Mouse (Mus musculus): ENCODE data around the gene Atg101. TPM values are rescaled to one million over a fixed set of nuclear protein-coding genes. Genes with fewer than 3 reads are reported as not detected.

Gene Atg101
- polyA plus RNA-seq, 1 experiment from 2014 or later, result 67.1 TPM

DNA sequence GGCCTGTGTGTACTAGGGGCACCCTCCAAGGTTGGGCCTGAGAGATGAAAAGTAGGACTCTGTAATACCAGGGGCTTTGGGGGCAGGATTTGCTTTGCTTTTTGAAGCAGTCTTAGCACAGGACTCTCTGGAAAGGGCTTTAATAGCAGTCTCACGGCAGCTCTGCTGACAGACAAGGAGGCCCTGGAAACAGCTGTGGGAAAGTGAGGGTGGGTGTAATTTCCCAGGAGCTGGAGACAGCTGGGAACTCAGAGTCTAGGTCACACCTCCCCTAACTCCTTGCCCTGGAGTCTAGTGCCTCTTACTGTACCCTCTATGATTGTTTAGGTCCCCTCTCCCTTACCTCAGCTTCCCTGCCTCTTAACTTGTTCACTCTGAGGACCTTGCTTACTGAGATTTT lies 49.1 kb downstream of the Atg101 start:
- ATAC-seq, result no peak
- no peak overlapping the region for H3K4me3 ChIP-seq (ENCODE audit: low read length)
- no peaks in the 10 kb centered on the region for H3K36me3 ChIP-seq (ENCODE audit: control insufficient read depth, insufficient read depth, low read length)
- WGBS, result 29% methylated on average over 1 of the region's 1 CpGs
- peaks cover 24% of the 10 kb centered on the region for H3K4me1 ChIP-seq (ENCODE audit: control insufficient read depth, insufficient read depth, low read length)
- H3K27ac ChIP-seq (ENCODE audit: low read length), result no peak overlapping the region
- H3K4me2 ChIP-seq (ENCODE audit: low read depth, low read length), result no peak overlapping the region
- H3K9me3 ChIP-seq (ENCODE audit: control insufficient read depth, low read length), result no peaks in the 10 kb centered on the region
- no peaks in the 10 kb centered on the region for H3K27me3 ChIP-seq (replicated peaks; ENCODE audit: control insufficient read depth, insufficient read depth, low read length)
- H3K9ac ChIP-seq (ENCODE audit: low read depth, low read length), result no peak overlapping the region

DNA sequence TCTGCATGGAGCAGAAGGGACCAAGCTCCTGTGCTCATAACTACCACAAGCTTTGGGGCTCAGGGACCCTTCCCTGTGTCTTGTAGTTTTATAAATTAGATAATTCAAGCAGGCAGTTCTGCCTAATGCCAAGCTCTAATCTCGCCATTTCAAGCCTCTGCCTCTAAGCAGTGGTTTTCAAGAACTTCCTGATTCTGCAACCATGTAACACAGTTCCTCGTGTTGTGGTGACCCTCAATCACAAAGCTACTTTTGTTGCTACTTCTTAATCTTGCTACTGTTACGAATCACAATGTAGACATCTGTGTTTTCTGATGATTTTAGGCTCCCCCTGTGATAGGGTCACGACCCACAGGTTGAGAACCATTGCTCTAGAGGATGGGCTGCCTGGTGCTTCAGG lies 49.6 kb downstream of the Atg101 start:
- WGBS, result 75% methylated on average over 4 of the region's 4 CpGs
- no peak overlapping the region for H3K9ac ChIP-seq (ENCODE audit: low read depth, low read length)

DNA sequence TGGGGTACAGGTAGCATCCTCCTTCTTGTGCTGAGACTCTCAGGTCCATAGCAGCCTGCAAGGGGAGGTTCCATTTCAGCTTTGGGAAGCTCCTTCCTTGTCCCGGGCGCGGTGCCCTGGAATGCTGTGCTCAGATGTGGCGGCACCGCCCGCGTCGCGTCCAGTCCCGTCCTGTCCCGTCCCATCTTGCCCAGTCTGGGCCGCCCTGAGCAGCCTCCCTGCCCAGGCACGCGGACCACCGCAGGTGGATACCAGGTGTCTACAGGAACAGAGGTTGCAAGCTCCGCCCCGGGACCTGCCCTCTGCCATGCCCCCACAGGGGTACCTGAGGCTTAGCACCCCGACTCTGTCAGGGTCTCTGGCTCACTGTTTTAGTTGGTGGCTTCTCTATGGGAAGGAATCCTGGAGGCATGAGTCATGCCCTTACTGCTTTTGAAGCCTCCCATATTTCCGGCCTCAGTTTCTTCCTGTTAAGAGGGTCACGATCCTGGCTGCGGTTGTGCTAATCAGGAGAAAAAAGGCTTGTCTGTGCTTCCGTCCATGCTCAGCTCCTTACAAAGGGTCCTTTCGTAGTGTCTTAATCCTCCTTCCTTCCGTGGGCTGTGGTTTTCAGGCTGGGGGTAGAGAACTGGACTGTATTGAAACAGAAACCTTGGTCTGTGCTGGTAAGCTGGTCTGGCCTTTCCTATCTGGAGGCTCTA lies 52.6 kb downstream of the Atg101 start:
- ATAC-seq, result 0 out of 2 replicates have a peak, but pooled peaks have one; percentile 16
- 49% methylated on average over 24 of the region's 24 CpGs for WGBS
- H3K36me3 ChIP-seq (ENCODE audit: control insufficient read depth, insufficient read depth, low read length), result no peaks in the 10 kb centered on the region
- H3K4me3 ChIP-seq (ENCODE audit: low read length), result no peak overlapping the region
- H3K9me3 ChIP-seq (ENCODE audit: control insufficient read depth, low read length), result no peaks in the 10 kb centered on the region
- no peaks in the 10 kb centered on the region for H3K27me3 ChIP-seq (replicated peaks; ENCODE audit: control insufficient read depth, insufficient read depth, low read length)
- no peak overlapping the region for H3K27ac ChIP-seq (ENCODE audit: low read length)
- no peak overlapping the region for H3K9ac ChIP-seq (ENCODE audit: low read depth, low read length)
- peaks cover 6% of the 10 kb centered on the region; the same call in 1 of the 2 replicates for H3K4me1 ChIP-seq (ENCODE audit: control insufficient read depth, insufficient read depth, low read length)
- H3K4me2 ChIP-seq (ENCODE audit: low read depth, low read length), result no peak overlapping the region; the same call in 1 of the 2 replicates

More for the DNA sequence above, 49.6 kb downstream of the Atg101 start:
- no peak for ATAC-seq
- no peak overlapping the region for H3K4me3 ChIP-seq (ENCODE audit: low read length)
- H3K4me2 ChIP-seq (ENCODE audit: low read depth, low read length), result no peak overlapping the region
- H3K27me3 ChIP-seq (replicated peaks; ENCODE audit: control insufficient read depth, insufficient read depth, low read length), result no peaks in the 10 kb centered on the region
- H3K4me1 ChIP-seq (ENCODE audit: control insufficient read depth, insufficient read depth, low read length), result peaks cover 23% of the 10 kb centered on the region
- H3K27ac ChIP-seq (ENCODE audit: low read length), result no peak overlapping the region
- H3K36me3 ChIP-seq (ENCODE audit: control insufficient read depth, insufficient read depth, low read length), result no peaks in the 10 kb centered on the region
- no peaks in the 10 kb centered on the region for H3K9me3 ChIP-seq (ENCODE audit: control insufficient read depth, low read length)

DNA sequence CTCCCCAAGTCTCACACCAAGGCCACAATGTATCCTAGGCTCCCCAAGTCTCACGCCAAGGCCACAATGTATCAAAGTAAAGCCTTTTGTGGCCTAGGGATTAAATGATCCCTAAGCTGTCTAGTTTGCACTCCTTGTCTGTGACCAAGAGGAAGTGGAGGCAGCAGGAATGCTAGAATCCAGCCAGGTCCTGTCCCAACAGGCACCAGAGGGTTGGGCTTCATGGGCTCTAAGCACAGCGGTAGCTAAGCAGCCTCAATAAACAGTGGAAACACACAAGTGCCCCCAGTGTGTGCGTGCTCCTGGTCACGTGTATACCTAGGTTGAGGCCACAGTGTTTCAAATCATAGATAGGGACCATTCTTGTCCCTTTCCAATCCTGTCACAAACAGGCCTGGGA lies 54.3 kb downstream of the Atg101 start:
- no peak for ATAC-seq
- Histone ChIP-seq H3K4me1 (ENCODE audit: control insufficient read depth, insufficient read depth, low read length) (no peaks in the 10 kb centered on the region), H3K36me3 (ENCODE audit: control insufficient read depth, insufficient read depth, low read length) (no peaks in the 10 kb centered on the region), H3K4me3 (ENCODE audit: low read length) (no peak overlapping the region), H3K27ac (ENCODE audit: low read length) (no peak overlapping the region), H3K9me3 (ENCODE audit: control insufficient read depth, low read length) (no peaks in the 10 kb centered on the region), H3K9ac (ENCODE audit: low read depth, low read length) (no peak overlapping the region), H3K27me3 (replicated peaks; ENCODE audit: control insufficient read depth, insufficient read depth, low read length) (no peaks in the 10 kb centered on the region), H3K4me2 (ENCODE audit: low read depth, low read length) (no peak overlapping the region)
- 71% methylated on average over 4 of the region's 4 CpGs for WGBS

DNA sequence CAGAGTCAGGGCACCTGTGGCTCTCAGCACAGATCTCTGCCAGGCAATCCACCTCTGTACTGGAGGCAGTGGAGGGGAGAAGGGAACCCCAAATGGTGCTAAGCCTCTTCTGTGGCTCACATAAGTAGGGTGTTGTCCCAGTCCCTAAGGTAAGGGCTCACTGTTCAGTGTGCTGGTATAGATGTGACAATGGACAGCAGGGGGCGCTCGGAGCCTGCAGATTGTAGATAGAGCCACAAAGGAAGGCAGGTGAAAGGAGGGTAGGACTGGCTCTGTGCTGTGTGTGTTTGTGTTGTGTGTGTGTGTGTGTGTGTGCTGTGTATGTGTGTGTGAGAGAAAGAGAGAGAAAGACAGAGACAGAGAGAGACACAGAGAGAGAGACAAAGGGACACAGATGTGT lies 55.5 kb downstream of the Atg101 start:
- H3K4me1 ChIP-seq (ENCODE audit: control insufficient read depth, insufficient read depth, low read length), result no peaks in the 10 kb centered on the region
- H3K9ac ChIP-seq (ENCODE audit: low read depth, low read length), result no peak overlapping the region
- H3K27ac ChIP-seq (ENCODE audit: low read length), result no peak overlapping the region
- WGBS, result 0% methylated on average over 2 of the region's 2 CpGs
- H3K4me3 ChIP-seq (ENCODE audit: low read length), result no peak overlapping the region
- no peak overlapping the region for H3K4me2 ChIP-seq (ENCODE audit: low read depth, low read length)
- no peaks in the 10 kb centered on the region for H3K36me3 ChIP-seq (ENCODE audit: control insufficient read depth, insufficient read depth, low read length)
- H3K27me3 ChIP-seq (replicated peaks; ENCODE audit: control insufficient read depth, insufficient read depth, low read length), result no peaks in the 10 kb centered on the region
- ATAC-seq, result peak; percentile 81
- H3K9me3 ChIP-seq (ENCODE audit: control insufficient read depth, low read length), result no peaks in the 10 kb centered on the region

Other genes starting within 250 kb of the Atg101 start
- gene Gm47841, start 236.9 kb upstream of the Atg101 start, polyA plus RNA-seq (2015; fragmentation: Nextera tagmentation; extraction: Ambion mirVana), result not detected in 2 replicates
- gene Fignl2, start 205.7 kb upstream of the Atg101 start, polyA plus RNA-seq (2015; fragmentation: Nextera tagmentation; extraction: Ambion mirVana), result 0.12 TPM in 2 replicates
- not detected in 2 replicates for gene Ankrd33, start 168.5 kb upstream of the Atg101 start, polyA plus RNA-seq (2015; fragmentation: Nextera tagmentation; extraction: Ambion mirVana)
- 31.2 and 31.9 TPM in 2 replicates for gene Acvrl1, start 155.8 kb upstream of the Atg101 start, polyA plus RNA-seq (2015; fragmentation: Nextera tagmentation; extraction: Ambion mirVana)
- 10.4 and 11.0 TPM in 2 replicates for gene Acvr1b, start 110.2 kb upstream of the Atg101 start, polyA plus RNA-seq (2015; fragmentation: Nextera tagmentation; extraction: Ambion mirVana)
- 2.3 and 2.8 TPM in 2 replicates for gene Grasp, start 60.1 kb upstream of the Atg101 start, polyA plus RNA-seq (2015; fragmentation: Nextera tagmentation; extraction: Ambion mirVana)
- 8.6 and 10.0 TPM in 2 replicates for gene Nr4a1, start 30.0 kb upstream of the Atg101 start, polyA plus RNA-seq (2015; fragmentation: Nextera tagmentation; extraction: Ambion mirVana)
- 3.6 and 4.4 TPM in 2 replicates for gene 6030408B16Rik, start 8.9 kb downstream of the Atg101 start, polyA plus RNA-seq (2015; fragmentation: Nextera tagmentation; extraction: Ambion mirVana)
- gene Krt80, start 85.9 kb downstream of the Atg101 start, polyA plus RNA-seq (2015; fragmentation: Nextera tagmentation; extraction: Ambion mirVana), result 1.1 and 1.2 TPM in 2 replicates
- 156 and 160 TPM in 2 replicates for gene Krt7, start 126.8 kb downstream of the Atg101 start, polyA plus RNA-seq (2015; fragmentation: Nextera tagmentation; extraction: Ambion mirVana)
- 0.38 and 0.48 TPM in 2 replicates for gene Krt87, start 154.5 kb downstream of the Atg101 start, polyA plus RNA-seq (2015; fragmentation: Nextera tagmentation; extraction: Ambion mirVana)
- 0.20 TPM in 1 of 2 replicates, not detected in the other for gene Krt88, start 163.5 kb downstream of the Atg101 start, polyA plus RNA-seq (2015; fragmentation: Nextera tagmentation; extraction: Ambion mirVana)
- not detected in 2 replicates for gene Krt81, start 179.5 kb downstream of the Atg101 start, polyA plus RNA-seq (2015; fragmentation: Nextera tagmentation; extraction: Ambion mirVana)
- not detected in 2 replicates for gene Krt86, start 189.2 kb downstream of the Atg101 start, polyA plus RNA-seq (2015; fragmentation: Nextera tagmentation; extraction: Ambion mirVana)
- 0.09 TPM in 1 of 2 replicates, not detected in the other for gene Krt83, start 207.2 kb downstream of the Atg101 start, polyA plus RNA-seq (2015; fragmentation: Nextera tagmentation; extraction: Ambion mirVana)
- gene Gm49425, start 233.0 kb downstream of the Atg101 start, polyA plus RNA-seq (2015; fragmentation: Nextera tagmentation; extraction: Ambion mirVana), result not detected in 2 replicates
- gene Krt84, start 248.5 kb downstream of the Atg101 start, polyA plus RNA-seq (2015; fragmentation: Nextera tagmentation; extraction: Ambion mirVana), result 0.28 and 0.53 TPM in 2 replicates